Mouse (Mus musculus): ENCODE results near the gene Fbxo42.

Gene Fbxo42

DNA sequence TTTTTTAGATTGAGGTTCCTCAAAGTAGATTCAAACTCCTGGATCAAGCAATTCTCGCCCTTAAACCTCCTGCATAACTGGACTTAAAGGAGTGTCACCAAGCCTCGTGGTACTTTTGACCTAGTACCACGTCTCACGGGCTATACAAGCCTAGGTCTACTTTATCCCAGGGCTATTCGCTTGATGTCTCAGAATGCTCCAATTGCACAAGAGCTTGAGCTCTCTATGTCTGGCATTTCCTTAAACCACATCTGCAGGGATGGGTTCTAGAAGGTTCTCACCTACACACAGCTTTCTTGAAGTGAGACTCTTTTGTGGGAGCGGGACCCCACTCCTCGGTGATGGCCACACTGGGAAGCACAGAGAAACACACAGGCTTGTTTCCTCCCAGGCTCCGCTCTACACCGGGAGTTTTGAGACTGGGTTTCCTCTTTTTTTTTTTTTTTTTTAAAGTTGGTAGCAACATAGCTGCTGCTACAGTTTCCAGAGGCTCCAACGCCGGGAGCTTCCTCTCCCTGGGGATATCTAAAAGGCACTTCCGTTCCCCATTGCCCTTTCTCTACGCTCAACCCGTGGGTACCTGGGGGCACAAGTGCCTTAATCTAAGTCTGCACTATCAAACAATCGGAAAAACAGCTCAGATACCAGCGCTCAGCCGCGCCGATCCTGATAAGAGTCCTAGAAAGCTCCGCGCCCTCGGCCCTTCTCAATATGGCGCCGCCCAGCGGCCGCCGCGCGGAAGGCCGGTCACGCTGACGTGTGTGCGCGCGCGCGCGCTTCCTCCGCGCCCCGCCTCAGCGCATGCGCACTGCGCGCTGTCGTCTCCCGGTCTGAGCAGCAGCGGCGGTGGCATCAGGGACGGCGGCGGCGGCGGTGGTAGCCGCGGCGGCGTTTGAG, at the start of gene Fbxo42:
Gene Fbxo42, plus strand, starts transcription at position 802 of the 897 bp plus-strand sequence.
- peak; percentile 95 for DNase-seq (ENCODE audit: low read depth in 2 of 2, low spot score in 2 of 2)

DNA sequence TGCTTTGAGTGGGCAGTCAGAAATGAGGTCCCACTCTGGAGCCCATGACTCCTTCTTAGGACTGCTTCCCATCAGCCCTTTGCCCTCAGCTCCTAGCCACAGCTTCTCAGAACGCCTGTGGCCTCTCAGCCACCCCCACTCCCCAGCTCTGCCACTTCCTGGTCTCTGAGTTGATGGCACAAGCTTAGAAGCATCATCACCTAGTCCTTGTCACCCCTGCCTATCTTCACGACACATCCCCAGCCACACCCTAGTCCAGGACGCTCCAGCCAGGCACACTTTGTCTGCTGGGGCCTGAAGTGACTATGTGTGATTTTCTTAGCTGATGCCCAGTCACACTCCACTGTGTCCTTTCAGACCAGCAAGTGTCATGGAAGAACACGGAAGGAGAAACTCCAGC, 48.8 kb upstream of the Fbxo42 start:
- DNase-seq (ENCODE audit: low read depth in 2 of 2, low spot score in 2 of 2), result no peak

DNA sequence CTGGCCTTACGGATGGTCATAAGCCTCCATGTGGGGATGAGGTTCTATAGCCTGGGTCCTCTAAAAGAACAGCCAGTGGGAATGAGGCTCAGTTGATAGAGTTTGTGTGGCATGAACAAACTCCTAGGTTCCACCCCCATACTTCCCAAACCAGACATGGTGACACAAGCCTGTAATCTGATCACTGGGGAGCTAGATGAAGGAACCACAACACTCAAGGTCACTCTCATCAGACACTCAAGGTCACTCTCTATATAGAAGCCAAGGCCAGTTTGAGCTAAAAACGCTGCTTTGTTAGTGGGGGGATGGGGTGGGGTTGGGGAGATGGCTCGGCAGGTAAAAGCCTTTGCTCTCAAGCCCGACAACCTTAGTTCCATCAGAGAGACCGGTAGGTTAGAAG, 47.8 kb upstream of the Fbxo42 start:
- DNase-seq (ENCODE audit: low read depth in 2 of 2, low spot score in 2 of 2), result no peak

DNA sequence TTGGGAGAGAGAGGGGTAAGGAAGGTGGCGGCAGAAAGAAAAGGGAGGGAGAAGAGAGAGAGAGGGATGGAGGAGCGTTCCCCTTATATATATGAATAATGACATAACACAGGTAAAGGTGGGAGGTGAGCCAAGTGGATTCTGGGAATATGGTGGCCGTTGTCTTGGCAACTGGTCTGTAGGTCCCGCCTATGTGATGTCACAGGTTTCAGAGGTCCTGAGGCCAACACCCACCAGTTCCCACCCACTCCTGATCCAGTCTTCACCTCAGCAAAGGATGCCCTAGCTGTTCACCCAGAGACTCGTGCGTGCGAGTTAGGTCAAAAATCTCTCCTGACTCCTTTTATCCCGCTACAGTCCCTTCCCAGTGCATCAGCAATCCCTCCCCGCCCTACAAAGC, 46.4 kb upstream of the Fbxo42 start:
- no peak for DNase-seq (ENCODE audit: low read depth in 2 of 2, low spot score in 2 of 2)

DNA sequence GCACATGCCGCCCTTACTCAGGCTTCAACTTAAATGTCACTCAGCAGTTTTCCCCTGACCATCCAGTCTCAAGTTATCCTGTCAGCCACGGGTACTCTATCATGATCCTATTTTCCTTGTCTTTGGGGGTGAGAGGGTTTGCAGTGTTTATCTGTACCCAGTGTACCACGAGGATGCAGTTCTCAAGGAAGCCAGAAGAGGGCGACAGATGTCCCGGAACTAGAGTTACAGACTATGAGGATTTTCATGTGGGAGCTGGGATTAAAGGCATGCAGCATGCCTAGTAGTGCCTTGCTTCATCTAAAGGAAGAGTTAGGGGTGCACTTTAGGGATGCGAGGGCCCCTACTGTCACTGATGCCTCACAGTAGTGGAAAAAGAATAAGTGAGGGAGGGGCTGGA, 45.9 kb upstream of the Fbxo42 start:
- DNase-seq (ENCODE audit: low read depth in 2 of 2, low spot score in 2 of 2), result no peak

DNA sequence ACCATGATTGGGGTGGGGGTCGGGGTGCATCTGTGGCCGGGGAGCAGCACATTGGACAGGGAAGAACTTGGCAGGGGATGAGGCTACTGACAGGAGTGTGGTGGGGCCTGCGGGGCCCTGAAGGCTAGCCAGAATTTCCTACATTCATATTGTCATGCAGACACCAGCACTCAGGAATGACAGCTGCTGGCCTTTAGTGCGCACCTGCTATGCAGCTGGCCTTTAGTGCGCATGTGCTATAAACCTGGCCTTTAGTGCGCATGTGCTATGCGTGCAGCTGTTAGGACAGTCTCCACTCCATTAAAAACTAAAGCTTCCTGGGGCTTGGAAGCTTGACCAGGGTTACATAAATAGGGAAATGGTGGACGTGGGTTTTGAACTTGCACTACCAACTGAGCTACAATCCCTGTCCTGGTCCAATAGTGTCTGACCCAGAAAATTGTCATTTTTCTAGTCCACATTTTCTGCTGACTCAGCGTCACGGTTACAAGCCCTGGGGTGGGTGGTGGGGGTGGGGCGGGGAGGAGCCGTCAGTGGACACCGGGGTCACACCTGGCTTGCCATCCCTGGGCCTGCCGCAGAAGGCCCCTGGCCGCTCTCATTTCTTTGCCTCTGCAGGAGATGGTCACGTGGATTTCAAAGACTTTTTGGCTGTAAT, 41.1 kb upstream of the Fbxo42 start:
- no peak for DNase-seq (ENCODE audit: low read depth in 2 of 2, low spot score in 2 of 2)

DNA sequence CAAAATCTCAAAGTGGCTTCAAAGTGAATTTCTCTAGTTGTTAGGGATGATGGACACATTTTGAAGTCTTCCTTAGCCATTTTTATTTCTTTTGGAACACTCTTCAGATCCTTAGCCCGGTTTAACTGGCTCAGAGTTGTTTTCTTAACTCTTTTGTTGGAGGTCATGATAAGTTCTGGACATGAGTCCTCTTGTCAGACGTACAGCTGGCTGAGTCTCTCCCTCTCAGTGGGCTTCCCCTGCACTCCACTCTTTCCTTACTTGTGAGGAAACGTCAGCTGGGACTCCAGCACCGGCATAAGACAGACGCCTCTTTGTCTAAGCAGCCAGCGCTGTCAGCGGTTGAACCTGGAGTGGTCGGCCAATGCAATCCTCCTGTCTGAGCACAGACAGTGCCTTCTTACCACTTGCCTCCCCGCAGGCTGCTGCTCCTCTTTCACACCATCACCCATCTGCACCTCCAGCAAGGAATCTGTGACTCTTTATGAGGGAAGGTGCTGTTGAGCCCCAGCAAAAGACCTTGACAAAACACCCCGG, 39.4 kb upstream of the Fbxo42 start:
- DNase-seq (ENCODE audit: low read depth in 2 of 2, low spot score in 2 of 2), result no peak

DNA sequence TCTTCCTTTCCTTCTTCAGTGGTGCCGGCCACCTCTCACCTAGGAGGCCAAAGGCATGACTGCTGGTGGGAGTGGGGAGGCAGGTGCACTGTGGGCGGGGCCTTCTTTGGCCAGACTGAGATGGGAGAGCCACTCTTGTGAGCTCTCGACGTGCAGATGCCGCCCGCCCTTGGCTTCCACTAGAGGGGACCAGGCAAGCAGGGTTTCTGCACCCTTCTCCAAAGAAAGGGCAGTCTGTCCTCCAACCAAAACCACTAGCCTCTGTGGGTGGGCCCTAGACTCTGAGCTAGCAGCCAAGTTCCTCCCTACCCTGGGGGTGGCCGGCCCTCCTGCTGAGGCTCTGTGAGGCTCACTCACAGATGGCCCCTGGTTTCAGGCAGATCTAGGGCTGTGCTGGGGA, 33.9 kb upstream of the Fbxo42 start:
- no peak for DNase-seq (ENCODE audit: low read depth in 2 of 2, low spot score in 2 of 2)

DNA sequence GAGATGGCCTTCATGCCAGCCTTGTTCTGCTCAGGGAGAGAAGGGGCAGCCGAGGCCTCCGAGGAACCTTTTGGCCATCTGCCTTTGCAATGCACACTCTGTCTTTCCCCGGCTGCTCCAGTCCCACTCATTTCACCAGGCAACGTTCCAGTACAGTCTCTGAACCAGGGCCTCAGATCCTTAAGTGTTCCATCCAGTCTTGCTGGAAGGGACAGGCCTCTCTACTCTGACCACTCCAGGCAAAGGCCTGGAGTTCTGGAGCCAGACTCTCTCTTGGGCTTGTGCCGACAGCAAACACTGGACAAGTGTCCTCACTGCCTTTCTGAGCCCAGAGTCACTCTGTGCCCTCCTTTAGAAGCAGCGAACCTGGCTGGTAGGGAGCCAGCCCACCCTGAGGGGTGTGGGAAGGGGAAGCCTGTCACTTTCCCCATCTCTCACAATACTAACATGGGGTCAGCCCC, 33.2 kb upstream of the Fbxo42 start:
- no peak for DNase-seq (ENCODE audit: low read depth in 2 of 2, low spot score in 2 of 2)

DNA sequence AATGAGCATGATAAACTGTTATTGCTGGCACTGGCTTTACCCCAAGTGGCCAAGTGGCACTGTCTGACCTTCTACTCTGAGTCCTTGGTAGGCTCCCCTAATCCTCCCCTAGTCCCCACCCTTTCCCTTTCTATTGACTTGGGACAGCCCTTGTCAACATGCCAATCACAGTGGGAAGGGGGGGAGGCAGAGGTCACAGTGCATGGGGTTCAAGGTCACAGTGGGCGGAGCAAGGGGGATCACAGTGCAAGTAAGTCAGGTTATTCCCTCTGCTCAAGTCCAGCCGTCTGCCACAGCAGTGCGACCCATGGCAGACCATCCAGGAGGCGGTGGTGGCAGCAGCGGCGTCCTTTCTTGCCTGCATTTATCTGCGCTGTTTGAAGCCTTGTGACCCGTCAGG, 32.3 kb upstream of the Fbxo42 start:
- DNase-seq (ENCODE audit: low read depth in 2 of 2, low spot score in 2 of 2), result no peak

DNA sequence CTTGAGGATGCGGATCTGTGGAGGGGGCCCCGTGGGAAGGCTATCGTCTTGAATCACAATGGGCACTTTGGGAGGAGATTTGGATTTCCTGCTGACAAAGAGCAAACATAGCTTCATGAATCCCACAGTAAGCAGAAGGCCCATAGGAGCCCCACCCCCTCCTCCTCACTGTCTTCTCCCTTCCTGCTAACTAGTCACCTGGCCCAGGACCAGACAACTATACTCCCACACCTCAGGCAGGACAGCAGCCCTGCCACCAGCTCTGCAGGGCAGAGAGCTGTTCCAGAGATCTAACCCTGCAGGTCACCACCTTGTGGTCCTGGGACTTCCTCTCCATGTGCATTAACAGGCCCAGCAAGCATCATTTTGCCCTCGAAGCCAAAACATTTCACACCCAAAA, 29.0 kb upstream of the Fbxo42 start:
- no peak for DNase-seq (ENCODE audit: low read depth in 2 of 2, low spot score in 2 of 2)

DNA sequence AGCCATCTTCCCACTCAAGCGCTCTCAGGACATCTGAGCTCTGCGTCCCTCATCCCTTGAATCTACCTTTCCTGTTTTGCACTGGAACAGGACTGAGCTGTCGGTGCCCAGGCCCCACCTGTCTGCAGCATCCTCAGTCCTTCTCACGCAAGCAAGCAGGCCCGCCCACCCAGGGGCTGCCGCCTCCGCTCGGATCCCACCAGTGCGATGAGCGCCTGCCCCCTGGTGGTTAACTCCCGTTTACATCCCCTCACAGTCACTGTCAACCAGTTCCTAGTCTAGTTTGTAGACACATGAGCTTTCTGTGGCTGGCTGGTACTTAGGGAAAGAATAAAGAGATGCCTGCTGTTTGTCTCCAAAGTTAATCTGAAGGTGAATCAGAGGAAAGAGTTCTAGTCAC, 27.0 kb upstream of the Fbxo42 start:
- DNase-seq (ENCODE audit: low read depth in 2 of 2, low spot score in 2 of 2), result peak; percentile 21 to 44

DNA sequence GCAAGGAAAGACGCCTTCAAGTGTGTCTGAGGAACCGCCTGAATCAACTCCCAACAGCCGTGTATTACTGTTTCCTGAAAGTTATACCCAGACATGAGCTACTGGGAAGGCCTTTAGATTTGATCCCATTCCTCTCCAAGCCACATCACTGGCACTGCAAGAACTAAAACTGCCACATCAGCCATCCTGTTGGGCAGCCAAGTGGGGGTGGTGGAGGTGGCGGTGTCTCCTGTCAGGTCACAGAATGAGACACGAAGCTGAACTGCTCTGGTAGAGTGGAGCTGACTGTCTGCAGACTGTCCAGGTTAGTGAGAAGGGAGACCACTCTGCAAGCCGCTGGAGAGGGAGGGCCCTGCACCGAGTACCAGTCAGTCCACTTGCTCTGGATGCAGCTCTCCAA, 25.1 kb upstream of the Fbxo42 start:
- DNase-seq (ENCODE audit: low read depth in 2 of 2, low spot score in 2 of 2), result no peak

DNA sequence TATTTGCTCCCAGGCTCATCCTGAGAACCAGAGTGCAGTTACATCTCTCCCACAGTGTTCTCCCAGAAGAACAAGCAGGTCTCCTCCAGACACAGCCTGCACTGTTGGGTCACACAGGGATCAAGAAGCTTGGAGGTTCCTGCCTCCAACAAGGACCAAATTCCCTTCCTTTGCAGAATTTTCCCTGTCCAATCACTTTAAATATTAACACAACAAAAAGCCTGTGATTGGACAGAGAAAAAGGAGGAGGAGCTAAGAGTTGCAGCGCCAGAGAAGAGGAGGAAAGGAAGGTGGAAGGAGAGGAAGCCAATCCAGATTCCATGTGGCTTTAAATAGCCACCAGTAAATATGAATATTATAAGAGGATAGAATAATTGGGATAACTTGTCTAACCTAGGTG, 24.6 kb upstream of the Fbxo42 start:
- DNase-seq (ENCODE audit: low read depth in 2 of 2, low spot score in 2 of 2), result no peak

DNA sequence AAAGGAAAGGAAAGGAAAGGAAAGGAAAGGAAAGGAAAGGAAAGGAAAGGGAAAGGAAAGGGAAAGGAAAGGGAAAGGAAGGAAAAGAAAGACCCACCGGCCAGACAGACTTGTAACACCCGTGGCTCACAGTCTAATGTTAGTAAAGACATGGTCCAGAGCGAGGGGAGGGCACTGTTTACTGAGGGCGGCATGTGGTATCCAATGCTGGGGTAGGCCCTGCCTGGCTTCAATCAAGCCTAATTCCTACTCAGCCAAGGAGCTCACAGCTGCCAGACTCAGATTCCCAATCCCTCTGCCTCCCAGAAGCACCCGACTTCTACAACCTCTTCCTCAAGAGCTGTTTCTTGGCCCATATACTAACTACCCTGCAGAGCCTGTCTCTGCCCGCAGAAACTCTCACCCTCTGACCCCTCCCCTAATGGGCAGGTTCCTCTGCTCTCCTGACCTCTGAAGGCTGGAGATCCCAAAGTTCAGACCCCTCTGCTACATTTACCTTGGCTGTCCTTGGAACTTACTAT, 18.5 kb upstream of the Fbxo42 start:
- no peak for DNase-seq (ENCODE audit: low read depth in 2 of 2, low spot score in 2 of 2)

DNA sequence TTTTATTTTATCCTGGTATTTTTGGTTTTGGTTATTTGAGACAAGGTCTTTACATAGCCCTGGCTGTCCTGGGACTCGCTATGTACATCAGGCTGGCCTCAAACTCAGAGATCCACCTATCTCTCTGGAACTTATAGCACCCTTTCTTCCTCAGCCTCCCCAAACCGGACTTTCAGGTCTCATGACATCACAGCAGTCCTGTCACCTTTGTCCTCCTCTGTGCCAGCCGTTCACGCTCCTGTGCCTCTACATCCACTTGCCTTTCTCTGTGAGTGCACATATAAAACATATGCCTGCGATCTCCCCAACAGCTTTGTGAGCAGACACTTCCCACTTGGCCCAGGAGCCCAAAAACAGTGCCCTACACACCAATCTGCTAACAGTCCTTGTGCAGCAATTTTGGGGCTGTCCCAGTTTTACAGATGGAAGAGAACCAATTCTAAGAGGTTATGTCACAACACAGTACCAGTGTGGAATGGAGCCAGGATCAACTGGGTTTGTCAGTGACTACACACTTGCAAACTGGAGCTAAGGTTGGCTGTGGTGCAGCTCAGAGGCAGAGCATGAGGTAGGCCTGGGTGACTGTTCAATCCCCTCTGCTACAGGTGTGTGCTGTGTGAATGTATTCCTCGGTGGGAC, 16.9 kb upstream of the Fbxo42 start:
- DNase-seq (ENCODE audit: low read depth in 2 of 2, low spot score in 2 of 2), result no peak

DNA sequence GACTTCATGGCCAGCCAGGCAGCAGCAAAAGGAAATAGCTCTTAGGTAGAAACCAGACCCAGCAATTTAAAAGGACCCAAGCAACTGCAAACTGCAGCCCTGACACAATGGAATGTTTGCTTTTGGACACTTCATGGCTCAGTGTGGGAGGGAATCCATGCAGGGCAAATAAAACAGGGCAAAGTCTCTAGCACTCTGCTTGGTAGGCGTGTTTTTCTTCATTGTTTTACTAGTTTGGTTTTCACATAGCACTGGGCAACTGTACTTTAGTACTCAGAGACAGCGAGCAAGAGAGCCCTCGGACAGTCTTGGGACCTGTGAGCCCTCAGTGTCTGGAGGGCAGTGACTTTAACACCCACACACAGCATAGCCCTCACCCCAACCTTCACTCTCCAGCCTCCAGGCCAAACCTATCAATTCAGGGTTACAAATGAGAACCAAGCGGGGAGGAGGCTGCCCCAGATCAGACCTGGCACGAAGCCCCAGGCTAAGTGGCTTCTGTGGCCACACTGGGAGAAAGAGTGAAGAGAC, 16.1 kb upstream of the Fbxo42 start:
- no peak for DNase-seq (ENCODE audit: low read depth in 2 of 2, low spot score in 2 of 2)

DNA sequence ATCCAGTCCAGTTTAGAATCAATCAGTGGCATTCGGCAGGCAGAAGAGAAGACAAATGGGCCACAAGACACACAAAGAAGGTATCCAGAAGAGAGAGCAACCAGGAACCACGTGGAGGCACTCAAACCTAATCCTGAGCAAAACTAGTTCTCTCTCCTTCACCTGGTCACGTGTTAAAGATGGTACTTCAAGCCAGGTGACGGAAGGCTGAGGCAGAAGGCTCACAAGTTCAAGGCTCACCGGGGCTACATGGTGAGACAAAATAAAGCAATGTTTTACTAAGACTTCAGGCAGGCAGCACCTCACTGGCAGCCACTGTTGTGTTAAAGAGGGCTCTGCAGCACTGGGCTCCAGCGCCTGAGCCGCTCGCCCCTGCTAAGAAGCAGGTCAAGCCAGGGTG, 15.5 kb upstream of the Fbxo42 start:
- DNase-seq (ENCODE audit: low read depth in 2 of 2, low spot score in 2 of 2), result no peak

DNA sequence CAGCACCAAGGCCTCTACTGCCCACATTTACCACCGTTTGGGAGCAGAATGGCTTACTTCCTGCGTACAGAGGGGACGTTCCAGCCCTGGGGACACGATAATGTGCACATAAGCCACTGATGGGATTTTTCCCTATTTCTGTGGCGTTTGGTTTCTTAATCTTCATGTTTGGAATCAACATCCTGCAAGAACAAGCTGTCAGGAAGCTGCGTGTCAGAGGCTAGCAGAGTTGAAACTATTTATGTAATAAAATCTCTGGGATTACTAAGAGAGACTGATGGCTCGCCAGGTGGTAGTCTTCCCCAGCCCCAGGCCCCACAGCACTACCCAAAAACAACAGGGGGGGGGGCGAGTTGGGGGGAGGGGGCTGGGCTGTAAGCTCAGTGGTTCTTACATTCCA, 14.5 kb upstream of the Fbxo42 start:
- DNase-seq (ENCODE audit: low read depth in 2 of 2, low spot score in 2 of 2), result no peak

DNA sequence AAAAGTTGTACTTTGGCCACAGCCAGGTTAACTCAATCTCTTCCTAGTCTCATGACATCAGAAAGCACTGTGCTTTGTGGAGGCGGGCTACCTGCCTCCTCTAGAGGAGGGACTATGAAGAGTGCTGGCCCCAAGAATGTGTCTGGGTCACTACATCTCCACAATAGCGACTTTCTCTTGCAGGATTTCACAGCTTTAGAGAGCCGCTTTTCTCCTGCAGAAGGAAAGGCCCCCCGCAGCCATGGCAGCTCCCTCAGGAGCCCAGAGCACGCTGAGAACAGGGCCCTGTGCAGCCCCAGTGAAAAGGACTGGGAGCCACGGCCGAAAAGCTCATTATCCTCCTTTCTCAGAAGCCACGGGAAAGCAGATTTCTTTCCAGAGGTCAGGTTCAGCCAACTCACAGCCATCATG, 13.7 kb upstream of the Fbxo42 start:
- no peak for DNase-seq (ENCODE audit: low read depth in 2 of 2, low spot score in 2 of 2)

DNA sequence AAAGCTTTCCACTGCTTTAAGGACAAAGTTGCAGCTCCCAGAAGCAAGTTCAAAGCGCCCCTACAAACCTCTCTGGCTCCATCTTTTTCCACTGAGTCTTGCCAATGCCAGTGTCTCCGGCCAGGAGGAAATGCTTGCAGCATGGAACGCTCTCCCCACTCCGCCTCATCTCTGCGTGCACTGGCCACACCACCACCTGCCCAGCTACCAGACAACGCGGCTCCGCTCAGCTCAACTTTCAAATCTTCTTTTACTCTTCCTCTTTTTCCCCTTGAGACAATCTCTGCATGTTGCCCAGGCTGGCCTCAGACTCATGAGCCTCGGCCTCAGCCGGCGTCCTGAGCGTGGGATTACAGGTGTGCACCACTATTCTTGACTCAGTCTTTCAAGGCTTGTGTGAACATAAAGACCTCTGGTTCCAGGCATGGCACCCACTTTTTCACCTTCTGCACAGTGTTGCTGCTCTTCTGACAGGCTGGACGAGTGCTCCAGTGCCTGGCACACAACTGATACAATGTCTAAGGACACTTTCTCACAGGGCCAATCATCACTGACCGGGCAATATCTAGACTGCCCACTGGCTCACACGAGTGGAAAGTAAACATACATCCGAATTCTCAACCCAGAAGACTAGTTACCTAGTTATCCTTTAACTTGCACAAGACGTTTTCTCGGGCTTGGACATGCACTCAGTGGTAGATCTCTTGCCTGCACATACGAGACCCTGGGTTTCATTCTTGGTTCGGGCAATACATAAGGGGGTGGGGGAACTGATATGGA, 12.8 kb upstream of the Fbxo42 start:
- no peak for DNase-seq (ENCODE audit: low read depth in 2 of 2, low spot score in 2 of 2)
